Mouse (Mus musculus) lung, adult 2 months (tissue): Measurements from ENCODE around the gene Fgd4. TPM values are rescaled to one million over a fixed set of nuclear protein-coding genes. Genes with fewer than 3 reads are reported as not detected.

Experiments used
- DNase-seq: peaks from one replicate; pipeline ENCODE4 v3.0.0; 2022
- H3K4me1 ChIP-seq: fragments of 200-500 bp; 2 replicates; pipeline ENCODE4 v1.6.1; 2011; ENCODE audit warnings: low read length; ENCODE audit not compliant: control insufficient read depth, insufficient read depth
- H3K4me3 ChIP-seq: fragments of 200-500 bp; replicated peaks from 2 replicates; pipeline ENCODE3; 2011; ENCODE audit warnings: low read depth, mild to moderate bottlenecking, control low read depth, low read length; ENCODE audit errors: extremely low read depth
- CTCF ChIP-seq: fragments of 200-500 bp; IDR thresholded peaks from 2 replicates; pipeline ENCODE4 v1.5.1; 2011; ENCODE audit warnings: mild to moderate bottlenecking, low read length, control low read depth; ENCODE audit not compliant: insufficient read depth
- POLR2A ChIP-seq: fragments of 200-500 bp; IDR thresholded peaks from 2 replicates; pipeline ENCODE4 v1.6.1; 2011; ENCODE audit warnings: low read depth, mild to moderate bottlenecking, control low read depth, low read length, borderline replicate concordance; ENCODE audit errors: extremely low read depth
- WGBS: fragments of 180-500 bp; shearing (Covaris S2); methylation state at CpG from one replicate; pipeline ENCODE4 v1.1.7; 2018; 5-methylcytosine and 5-hydroxymethylcytosine counted together
- polyA plus RNA-seq: library from polyadenylated mRNA; depleted of rRNA; stranded (reverse); fragments of >200 nt; gene quantifications from 2 replicates; pipeline ENCODE4 v1.2.3, GENCODE M21; 2012

Gene Fgd4
- polyA plus RNA-seq, 1 experiment = 2.2 TPM

DNA sequence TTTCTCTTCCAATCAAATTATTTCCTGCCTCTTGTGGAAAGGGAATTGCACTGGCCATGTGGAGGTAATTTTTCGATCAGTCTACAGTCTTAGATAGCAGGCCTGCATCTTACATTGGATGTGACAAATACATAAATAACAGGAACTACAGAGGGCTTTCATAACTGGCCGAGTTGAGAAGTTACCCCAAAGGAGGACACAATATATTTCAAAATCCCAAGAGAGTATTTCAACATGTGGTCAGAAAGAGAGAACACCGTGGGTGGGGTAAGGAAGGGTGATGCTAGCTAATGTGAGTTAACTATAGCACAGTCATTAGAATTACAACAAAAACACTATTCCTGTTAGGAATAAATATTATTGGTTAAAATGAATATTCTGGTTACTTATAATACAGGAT, 29.0 kb downstream of the Fgd4 start:
- Histone ChIP-seq H3K4me1 (no peaks in the 10 kb centered on the region), H3K4me3 (no peak overlapping the region)
- TF ChIP-seq CTCF (no peak), POLR2A (no peak)
- DNase-seq = no peak
- 55% methylated on average over 3 of the region's 3 CpGs for WGBS

DNA sequence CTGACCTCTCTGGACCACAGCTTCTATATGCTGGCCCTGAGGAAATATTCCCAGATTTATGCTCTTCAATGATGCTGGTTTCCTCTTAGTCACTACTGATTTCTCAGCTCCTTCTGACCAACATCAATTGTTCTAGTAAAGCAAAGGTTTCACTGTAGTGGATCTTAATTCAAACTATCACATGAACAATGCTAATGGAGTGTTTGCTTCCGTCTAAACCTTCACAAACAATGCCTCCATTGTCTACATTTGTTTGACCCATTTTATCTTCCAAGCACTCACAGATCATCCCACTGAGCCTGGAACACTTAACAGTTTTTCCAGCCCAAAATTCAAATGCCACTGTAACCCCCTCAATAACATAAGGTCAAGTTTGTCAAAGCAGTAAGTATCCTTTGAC, 33.6 kb downstream of the Fgd4 start:
- H3K4me1 ChIP-seq = no peaks in the 10 kb centered on the region
- WGBS = 57% methylated on average over 1 of the region's 1 CpGs
- DNase-seq = no peak
- H3K4me3 ChIP-seq = no peak overlapping the region
- TF ChIP-seq CTCF (no peak), POLR2A (no peak)

DNA sequence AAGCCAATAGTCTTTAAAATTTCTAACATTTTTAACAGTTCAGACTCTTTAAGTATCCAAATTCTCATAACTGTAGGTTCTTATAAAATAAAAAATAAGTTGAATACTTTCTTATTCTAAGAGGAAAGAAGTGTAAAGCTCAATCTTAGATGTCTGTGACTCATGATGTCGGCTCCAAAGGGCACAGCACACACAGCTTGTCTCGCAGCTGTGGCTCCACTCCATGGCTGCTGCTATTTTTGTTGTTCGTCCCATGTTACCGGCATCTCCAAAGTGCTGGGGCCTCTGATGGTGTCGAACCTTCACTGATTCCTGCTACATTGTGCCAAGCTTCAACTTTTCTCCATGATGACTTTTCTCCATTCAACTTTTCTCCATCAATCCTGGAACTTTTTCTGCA, 34.1 kb downstream of the Fgd4 start:
- no peak for DNase-seq
- TF ChIP-seq POLR2A (no peak), CTCF (no peak)
- WGBS = 74% methylated on average over 5 of the region's 5 CpGs
- no peak overlapping the region for H3K4me3 ChIP-seq
- H3K4me1 ChIP-seq = no peaks in the 10 kb centered on the region

DNA sequence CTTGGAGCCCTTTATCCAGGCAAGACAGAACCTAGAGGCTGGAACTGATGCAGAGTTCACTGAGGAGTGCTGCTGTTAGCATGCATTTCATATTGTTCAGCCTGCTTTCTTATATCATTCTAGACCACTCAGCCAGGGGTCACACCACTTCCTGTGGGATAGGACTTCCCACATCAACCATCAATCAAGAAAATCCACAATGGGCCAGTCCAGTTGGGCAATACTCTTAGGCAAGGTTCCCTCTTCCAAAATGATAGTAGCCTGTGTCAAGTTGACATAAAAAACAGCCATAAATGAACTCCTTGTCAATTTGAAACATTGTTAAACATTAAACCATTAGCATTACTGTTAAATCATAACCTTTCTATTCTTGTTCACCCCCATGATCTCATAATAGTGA, 34.6 kb downstream of the Fgd4 start:
- TF ChIP-seq POLR2A (no peak), CTCF (no peak)
- no peaks in the 10 kb centered on the region for H3K4me1 ChIP-seq
- no peak for DNase-seq
- no peak overlapping the region for H3K4me3 ChIP-seq

DNA sequence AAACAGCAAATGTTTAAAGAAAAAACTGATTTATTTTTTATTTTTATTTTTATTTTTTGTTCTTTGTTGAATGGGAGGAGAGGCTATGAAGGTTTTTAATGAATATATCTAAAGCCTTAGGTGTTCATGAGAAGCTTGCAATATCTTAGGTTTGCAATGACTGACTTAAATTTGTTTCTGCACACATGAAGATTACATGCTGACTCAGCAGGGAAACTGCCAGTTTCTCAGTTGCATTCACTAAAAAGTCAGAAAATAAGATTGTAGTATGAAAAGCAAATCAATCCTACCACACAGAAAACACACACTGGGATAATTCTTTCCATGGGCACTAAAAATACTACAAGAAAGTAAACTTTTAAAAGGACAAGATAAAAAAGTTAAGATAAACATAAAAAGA, 39.6 kb downstream of the Fgd4 start:
- no peak for DNase-seq
- H3K4me1 ChIP-seq = no peaks in the 10 kb centered on the region
- TF ChIP-seq POLR2A (no peak), CTCF (no peak)
- H3K4me3 ChIP-seq = no peak overlapping the region

DNA sequence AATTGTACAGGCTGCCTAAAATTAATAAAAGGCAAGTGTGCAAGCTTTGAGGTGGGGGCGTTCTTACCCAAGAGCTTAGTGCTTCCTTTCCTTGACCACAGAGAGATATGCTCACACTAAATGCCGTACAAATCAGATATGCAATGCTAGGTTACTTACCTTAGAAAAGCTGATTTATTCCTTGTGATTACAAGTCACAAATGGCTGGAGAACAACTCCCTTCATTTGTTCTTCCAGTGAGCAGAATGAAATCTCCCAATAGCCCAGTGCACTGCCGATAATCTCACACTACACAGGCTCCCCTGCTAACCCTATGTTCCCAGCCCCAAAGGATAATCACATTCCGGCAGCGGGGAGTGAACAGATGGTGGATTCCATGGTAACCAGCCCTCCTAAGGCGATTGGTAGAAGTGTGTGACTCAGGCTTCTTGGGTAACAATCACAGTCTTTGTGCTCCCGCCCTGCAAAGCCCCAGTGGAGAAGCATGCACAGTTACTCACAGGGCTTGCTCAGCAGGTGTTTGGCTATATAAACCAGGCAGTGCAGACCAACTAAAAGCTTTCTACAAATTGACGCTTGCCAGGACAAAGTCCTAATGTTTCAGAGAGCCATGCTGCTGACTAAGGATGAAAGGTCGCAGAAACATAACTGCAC, 40.3 kb downstream of the Fgd4 start:
- DNase-seq = no peak
- WGBS = 24% methylated on average over 9 of the region's 9 CpGs

DNA sequence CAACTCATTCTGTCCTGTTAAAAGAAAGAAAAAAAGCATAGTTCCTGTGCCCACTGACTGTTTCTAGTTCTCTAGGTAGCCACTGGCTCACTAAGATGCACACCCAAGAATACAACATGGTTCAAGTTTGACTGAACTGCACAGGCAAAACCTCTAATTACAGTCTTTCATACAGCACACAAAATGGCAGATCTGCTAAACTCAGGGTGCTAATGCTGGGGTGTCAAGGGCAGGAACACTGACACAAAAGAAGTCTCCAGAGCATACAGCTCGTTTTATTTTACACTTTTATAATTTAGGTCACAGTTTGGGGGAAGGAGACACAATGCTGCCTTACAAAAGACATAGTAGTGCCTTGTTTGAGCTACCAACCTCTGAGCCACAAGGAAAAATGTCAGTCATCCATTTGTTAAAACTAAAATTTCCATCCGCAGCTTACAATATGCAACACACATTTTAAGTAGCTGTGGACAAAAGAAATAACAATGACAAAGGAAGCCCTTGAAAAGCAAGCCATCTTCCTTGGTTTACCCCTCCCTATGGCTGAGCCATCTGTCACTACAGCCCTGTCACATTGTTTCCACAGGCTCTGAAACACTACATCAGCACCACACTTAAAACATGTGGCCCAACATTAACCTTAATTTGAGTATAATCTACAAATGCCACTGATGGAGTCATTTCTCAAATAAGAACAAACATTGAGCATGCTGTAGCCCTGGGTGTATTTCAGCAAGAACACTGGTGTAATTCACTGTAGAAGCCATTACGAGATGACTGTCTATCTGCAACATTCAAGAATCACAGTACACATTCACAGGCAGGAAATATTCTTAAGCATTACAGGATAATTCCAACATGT, 41.1 kb downstream of the Fgd4 start:
- no peak overlapping the region for H3K4me3 ChIP-seq
- no peaks in the 10 kb centered on the region for H3K4me1 ChIP-seq
- 64% methylated on average over 3 of the region's 3 CpGs for WGBS
- no peak for TF ChIP-seq CTCF
- no peak for TF ChIP-seq POLR2A
- no peak for DNase-seq

More for the DNA sequence above, 40.3 kb downstream of the Fgd4 start:
- H3K4me3 ChIP-seq = no peak overlapping the region
- no peaks in the 10 kb centered on the region for H3K4me1 ChIP-seq
- TF ChIP-seq CTCF (no peak), POLR2A (no peak)

DNA sequence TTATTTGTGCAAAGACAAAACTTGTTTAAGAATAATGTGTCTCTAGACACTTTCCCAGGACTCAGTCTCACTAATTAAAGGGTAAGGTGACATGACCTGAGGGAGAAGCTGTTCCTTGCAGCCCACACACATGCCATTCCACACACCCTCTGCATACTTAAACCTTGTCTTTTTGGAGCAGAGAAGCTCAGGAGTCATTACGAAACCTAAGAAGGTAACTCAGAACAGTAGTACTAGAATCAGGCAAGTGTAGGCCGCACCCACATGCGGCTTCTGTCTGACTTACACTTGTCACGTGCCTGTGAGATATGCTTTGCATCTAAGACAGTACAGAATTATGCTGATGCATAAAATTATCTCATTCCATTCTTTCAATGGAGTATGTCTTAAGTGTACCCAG, 42.6 kb downstream of the Fgd4 start:
- DNase-seq = no peak
- H3K4me3 ChIP-seq = no peak overlapping the region
- WGBS = 67% methylated on average over 4 of the region's 4 CpGs
- H3K4me1 ChIP-seq = no peaks in the 10 kb centered on the region
- no peak for TF ChIP-seq POLR2A
- no peak for TF ChIP-seq CTCF

DNA sequence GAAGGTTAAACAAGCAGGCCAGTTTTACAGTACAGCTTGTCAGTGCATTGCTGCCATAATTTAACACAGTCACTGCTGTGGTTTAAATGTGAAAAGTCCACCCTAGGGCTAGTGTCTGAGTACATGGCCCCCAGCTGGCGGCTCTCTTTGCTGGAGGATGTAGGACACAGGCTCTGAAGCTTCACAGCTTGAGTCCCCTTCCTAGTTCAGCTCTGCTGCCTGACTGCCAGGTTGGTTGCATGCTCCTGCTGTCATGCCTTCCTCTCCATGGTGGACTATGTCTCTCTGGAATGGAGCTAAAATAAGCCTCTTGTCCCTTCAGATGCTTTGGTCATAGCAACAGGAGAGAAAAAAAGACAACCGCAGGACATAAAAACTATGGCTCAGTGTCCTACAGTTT, 46.3 kb downstream of the Fgd4 start:
- DNase-seq = no peak
- H3K4me1 ChIP-seq = no peaks in the 10 kb centered on the region
- TF ChIP-seq CTCF = no peak
- no peak for TF ChIP-seq POLR2A
- 72% methylated on average over 2 of the region's 2 CpGs for WGBS
- H3K4me3 ChIP-seq = no peak overlapping the region

DNA sequence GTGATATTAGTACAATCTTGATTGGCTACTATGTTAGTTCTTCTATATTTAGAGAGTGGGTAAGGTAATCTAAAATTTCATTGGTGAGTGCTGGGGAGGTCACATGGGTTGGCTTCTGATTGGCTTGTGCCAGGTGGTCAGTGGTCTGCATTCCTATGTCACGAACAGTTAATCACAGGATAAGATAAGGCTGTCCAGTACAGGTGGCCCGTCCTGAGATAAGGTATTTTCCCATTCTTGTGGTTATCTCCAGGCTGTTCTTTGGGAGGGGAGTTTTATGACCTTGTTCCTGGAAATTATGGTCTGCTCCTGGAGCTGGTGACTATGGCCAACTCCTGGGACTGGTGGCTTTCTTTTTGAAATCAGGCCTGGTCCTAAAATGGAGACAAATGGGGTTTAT, 48.2 kb downstream of the Fgd4 start:
- Histone ChIP-seq H3K4me1 (no peaks in the 10 kb centered on the region), H3K4me3 (no peak overlapping the region)
- 56% methylated on average over 2 of the region's 2 CpGs for WGBS
- DNase-seq = no peak
- no peak for TF ChIP-seq CTCF
- no peak for TF ChIP-seq POLR2A

DNA sequence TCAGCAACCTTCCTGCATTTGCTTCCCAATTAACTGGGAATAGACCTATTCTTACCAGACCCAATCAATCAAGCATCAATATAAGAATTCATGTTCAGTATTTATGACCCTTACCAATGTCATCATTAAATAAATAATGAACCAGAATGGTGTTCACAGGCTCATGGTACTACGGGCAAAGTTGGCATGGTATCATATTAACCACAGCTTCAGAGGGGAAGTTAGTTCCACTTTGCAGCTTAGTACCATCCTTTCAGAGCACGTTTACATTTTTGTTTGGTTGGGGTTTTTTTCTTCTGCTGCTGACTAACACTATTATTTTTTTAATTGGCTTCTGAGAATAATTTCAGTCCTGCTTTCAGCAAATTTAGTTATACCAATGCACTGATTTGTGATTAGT, 51.2 kb downstream of the Fgd4 start:
- Histone ChIP-seq H3K4me1 (no peaks in the 10 kb centered on the region), H3K4me3 (no peak overlapping the region)
- 61% methylated on average over 2 of the region's 2 CpGs for WGBS
- TF ChIP-seq CTCF (no peak), POLR2A (no peak)
- no peak for DNase-seq
